Mouse (Mus musculus): Measurements from ENCODE around the gene Tmem135. TPM values are rescaled to one million over a fixed set of nuclear protein-coding genes. Genes with fewer than 3 reads are reported as not detected.

Gene Tmem135
- polyA plus RNA-seq (2012; rRNA removed) = 15.1 and 15.7 TPM in 2 replicates

DNA sequence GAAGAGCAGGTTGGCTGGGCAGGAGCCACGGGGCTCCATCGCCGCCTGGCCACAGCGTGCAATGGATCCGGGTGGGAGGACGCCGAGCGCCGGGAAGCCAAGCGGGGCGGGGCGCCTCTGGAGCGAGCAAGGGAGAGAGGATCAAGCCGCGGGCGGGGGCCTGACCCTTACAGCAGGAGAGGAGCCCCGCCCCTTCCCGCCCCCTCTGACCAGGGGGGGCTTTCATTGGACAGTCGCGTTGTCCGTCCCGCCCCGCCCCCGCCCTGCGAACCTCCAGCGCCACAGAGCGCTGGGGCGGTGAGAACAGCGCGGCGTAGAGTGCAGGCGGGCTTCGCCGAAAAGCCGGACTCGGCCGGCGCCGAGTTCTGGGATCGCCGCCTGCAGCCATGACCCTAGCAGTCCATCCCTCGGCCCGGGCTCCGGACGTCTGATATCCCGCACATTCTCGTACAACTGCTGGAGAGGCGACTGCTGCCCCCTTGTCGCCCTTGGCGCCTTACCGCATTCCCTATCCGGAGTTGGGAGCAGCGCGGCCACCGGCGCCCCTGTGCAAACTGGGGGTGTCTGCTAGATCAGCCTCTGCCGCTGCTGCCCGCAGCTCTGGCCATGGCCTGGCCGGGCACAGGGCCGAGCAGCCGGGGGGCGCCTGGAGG, at the start of gene Tmem135, which contains the start of gene Fzd4:
Tmem135 (minus strand) TSS at position 142 of the 653 bp plus-strand sequence.
Fzd4 (plus strand) TSS at position 275 of the 653 bp plus-strand sequence.
- peak; percentile 88 for DNase-seq (ENCODE audit: low spot score)

DNA sequence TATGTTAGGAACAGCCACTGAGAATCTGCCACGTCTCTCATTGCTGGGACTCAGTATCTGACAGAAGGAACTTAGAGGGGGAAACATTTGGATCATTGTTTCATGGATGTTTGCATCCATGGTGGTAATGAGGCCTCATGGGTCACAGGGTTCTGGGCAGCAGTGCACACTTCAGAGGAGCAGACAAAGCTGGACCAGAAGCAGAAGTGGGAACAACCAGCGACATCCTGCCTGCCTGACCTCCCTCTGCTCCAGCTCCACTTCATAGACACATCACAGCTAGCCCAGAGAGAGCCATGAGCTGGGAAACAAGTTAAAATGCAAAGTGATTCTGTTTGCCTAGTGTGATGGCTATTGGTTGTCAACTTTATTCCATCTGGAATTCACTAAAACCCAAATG, 46.3 kb upstream of the Tmem135 start:
- DNase-seq (ENCODE audit: low spot score) = no peak

DNA sequence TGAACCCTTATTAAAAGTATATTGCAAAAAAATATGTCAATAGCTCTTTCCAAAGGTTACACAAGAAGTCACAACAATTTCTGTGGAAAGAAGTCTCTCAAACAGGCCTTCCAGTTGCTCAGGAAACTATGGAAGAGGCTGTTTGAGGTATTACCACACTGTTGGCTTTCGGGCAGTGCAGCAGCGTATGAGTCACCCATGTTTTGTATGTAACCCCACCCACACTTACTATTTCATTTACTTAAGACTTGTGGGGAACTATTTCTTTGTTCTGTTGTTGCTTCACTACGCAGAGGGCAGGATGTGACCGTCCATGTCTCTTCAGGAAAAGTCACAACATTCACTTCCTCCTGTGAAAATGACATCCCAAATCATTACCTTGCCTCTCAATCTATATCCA, 41.1 kb upstream of the Tmem135 start:
- no peak for DNase-seq (ENCODE audit: low spot score)

DNA sequence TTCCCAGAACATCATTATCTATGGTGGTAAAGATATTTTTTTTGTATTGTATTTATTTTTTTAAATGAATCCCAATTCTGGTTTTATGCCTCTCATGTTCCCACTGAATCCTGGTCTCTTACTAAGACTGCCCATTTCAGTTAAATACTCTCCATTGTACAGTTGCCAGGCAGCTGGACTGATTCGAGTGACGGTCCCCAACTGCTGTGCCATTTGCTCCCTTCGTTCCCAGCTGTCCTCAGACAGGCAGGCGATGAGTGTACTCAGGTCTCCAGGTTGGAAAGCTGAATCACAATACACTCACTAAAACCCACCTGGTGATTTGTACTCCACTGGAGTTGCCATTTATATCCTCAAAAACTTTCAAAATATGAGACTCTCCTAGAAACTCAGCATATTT, 38.2 kb upstream of the Tmem135 start:
- DNase-seq (ENCODE audit: low spot score) = no peak

DNA sequence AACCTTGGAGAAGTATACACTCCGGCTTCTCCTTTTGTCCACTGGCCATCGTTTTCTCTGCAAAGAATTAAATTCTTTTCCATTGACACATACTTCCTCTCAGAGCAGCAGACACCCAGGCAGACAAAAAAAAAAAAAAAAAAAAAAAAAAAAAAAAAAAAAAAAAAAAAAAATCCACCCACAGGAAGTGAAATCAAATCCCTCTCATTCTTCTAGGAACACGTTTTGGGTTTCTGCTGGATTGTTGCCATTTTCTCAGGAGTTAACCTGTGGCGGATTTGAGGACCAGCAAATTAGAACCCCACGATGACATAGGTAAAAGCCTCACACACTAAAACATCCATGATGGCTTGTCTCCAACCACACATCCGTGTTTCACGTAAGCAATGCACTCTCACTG, 37.3 kb upstream of the Tmem135 start:
- no peak for DNase-seq (ENCODE audit: low spot score)

DNA sequence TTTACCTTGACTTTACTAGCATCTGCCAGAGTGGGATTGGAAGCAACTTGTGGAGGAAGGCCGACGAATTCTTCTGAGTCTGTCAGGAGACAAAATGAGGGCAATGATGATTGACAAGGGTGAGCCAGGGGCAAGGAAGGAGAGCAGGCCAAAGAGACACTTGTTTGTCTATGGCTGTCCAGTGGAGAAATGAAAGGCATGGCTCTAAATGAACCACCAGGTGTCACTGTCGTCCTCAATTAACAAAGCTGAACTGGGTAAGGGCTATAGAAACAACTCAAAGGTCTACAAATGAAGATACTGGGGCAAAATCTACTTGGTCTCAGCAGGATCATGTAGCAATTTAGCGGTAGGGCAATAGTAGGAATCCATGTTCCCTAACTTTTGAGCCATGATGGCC, 33.6 kb upstream of the Tmem135 start:
- DNase-seq (ENCODE audit: low spot score) = no peak

DNA sequence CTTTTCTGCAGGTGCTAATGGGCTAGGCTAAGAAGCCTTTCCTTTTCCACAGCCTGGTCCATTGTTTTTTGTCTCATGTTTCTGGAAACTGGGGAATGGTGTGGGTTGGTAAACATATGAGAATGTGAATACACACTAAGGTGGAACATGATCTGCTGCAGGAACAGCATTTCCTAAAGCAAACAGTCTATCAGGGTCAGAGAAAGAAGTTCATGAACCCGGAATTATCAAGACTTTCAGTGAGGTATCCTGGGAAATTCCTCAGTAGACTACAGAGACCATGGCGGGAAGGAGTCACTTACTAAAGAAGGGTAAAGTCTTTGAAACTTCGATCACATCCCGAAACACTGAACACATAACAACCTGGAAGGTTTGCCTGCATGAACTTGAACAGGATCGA, 32.4 kb upstream of the Tmem135 start:
- DNase-seq (ENCODE audit: low spot score) = no peak

DNA sequence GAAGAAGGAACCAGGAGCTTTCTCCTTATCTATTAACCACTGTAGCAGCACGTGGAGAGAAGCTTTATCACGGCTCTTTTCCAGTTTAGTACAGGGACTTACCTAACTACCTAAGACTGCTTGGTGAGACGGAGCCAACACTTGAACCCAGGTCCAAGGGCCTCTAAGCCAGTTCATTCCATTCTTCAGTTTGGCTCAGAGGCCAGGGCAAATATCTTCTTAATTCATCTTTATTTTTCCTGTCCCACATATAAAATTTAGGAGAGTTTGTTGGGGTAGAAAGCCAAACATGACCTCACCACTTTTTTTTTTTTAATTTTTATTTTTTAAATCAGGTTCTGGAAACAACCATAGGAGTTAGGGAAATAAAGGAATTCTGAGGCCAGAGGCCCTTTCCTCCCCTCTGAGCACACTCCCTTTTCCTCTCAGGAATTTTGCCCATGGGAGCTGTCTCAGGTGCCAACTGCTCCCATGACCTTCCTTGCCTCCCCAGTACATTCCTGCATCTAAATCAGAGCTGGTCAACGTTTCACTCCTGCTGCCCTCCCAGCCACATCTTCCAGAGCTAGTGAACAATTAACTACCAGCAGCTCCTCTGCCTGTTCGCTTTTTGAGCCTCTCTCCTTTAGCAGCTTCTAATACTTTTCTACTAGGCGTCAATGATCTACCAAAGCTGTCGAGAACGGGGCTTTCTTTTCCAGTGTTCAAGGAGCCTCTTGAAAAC, 30.0 kb upstream of the Tmem135 start:
- no peak for DNase-seq (ENCODE audit: low spot score)

DNA sequence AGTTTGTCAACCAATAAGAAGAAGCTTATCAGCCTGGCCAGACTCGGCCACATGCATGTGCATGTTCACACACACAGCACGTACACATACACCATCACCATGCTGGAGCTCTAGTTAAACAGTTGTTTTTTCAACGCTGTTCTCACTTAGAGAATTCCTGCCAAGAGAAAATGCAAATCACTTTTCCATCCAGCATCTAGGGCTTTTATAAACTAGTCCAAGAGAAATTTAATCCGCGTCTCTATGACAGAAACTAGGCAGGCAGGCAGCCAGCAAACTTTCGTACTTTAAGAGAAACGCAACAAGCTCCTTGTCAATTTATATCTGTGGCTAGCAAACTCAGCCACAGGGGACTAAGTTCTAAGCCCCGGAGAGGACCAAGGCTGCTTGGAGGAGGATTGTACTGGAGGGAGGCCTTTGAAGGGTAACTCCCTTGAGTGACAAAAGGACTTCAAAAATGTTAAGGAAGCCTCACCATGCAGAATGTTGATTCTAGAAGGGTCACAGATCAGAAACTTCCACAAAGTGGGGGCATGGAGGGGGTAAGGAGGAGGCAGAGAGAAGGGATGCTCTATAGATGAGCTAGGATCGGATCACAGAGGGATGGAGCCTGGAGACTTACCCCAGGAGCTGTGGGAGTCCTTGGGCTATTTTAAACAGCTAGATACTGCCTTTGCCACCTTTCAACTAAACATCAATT, 29.3 kb upstream of the Tmem135 start:
- DNase-seq (ENCODE audit: low spot score) = no peak

DNA sequence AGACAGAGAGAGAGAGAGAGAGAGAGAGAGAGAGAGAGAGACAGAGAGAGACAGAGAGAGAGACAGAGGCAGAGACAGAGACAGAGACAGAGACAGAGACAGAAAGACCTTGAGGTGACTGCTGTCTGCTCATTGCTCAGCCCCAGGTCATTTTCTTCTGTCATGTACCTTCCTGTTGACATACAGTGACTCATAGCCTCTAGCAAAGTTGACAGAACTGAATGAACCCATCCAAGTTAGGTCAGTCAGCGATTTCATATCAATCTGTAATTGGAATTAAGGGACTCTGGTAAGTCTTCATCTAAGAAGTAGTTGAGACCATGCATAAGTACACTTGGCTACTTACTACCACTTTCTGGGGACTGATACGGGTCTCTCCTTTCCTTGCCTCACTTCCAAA, 27.2 kb upstream of the Tmem135 start:
- no peak for DNase-seq (ENCODE audit: low spot score)

DNA sequence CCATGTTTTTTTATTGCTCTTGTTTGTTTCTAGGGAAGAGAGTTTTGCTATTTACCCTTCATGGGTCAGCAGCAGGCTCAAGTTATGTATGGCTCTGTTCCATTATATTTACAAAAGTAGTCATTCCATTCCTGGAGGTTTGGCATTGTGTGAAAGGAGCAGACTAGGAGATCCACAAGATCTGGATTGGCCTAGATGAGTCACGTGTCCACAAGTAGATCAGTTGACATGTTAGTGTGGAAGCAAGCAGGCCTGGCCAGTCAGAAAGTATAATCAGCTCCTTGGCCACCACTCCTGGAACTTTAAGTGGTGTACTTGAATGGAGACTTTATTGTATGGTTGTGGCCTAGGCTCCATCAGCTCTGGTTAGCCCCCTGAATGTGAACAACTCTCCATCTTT, 25.3 kb upstream of the Tmem135 start:
- DNase-seq (ENCODE audit: low spot score) = no peak

DNA sequence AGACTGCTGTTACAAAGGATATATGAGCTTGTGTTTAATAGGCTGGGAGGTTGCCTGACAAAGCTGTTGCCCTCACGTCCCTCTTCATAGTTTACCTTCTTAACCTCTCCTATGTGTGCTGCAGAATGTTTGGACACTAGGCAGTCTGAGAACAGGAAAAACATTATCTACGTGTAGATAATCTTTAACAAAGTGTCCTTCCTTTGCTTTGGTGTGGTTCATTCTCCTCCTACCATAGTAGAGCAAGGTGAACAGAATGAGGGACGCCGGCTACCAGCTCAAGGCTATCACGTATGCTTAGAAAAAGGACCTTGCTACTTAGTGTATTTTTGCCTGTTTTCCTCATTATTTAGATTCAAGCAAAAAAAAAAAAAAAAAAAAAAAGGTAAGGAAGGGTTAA, 24.8 kb upstream of the Tmem135 start:
- no peak for DNase-seq (ENCODE audit: low spot score)

DNA sequence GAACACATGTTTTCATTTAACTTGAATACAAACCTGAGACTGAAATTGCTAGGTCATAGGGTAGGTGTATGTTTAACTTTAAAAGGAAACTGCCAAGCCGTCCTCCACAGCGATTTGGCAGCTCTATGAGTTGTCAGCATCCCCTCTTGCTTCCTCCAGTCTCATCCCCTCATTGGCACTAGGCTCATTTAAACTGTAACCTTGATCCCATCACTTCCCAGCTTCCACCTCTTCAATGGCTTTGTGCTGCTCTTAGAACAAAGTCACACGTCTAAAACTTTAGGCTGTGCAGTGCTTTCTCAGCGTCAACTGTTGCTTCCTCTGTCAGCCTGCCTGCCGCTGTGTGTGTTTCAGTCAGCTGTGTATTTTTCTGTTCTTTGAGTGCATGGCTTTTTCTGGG, 23.1 kb upstream of the Tmem135 start:
- no peak for DNase-seq (ENCODE audit: low spot score)

DNA sequence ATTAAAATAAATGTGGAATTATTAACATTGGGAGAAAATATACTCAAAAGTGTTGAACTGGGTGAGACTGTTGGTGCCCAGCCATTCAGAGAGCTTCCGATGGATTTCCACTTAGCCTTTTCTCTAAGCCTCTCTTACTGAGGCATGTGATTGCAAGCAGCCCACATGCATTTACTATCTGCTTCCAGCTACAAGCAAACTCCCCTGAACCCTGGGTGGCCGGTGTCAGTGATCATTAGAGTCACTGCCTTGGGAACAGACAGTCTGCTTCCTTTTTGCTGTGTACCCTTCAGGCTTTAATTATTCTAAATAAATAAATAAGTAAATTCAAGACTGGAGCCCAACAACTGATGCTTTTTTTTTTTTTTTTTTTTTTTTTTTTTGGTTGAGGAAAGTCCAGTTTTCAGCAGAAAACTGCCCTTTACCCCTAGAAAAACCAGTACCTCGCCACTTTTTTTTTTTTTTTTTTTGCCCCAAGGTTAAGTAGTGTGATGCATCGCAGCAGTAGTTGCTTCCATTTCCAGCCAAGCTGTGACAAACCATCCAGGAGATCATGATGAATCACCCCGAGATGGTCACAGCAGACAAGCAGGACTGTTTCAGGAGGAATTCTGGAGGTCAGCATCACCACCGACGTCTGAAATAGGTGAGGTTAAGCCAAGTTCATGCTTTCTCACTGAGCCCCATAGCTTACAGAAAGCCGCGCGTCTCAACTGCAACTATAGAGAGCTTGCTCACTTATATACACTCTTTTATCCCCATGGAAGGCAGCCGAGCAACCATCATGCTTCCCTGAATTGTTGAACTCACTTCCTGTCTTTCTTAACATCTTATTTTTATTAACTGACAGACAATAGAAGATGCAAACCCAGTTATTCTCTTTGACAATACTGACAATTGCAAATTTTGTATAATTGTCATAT, 22.0 kb upstream of the Tmem135 start:
- DNase-seq (ENCODE audit: low spot score) = no peak

DNA sequence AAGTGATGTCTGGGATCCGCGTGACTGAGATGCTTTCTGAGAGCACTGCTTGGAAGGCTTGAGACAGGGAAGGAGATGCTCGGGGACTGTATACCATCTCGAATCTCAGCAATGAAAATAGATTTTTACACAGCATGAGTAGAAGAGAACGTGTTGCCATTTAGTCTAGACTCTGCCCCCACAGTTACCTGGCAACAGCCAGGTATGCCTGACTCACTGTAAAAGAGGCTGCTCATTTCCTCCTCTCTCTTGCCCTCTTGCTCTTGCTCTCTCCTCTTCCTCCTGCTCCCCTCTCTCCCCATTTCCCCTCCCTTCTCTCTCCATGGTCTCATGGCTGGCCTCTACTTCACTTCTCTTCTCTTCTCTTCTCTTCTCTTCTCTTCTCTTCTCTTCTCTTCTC, 20.6 kb upstream of the Tmem135 start:
- DNase-seq (ENCODE audit: low spot score) = no peak

DNA sequence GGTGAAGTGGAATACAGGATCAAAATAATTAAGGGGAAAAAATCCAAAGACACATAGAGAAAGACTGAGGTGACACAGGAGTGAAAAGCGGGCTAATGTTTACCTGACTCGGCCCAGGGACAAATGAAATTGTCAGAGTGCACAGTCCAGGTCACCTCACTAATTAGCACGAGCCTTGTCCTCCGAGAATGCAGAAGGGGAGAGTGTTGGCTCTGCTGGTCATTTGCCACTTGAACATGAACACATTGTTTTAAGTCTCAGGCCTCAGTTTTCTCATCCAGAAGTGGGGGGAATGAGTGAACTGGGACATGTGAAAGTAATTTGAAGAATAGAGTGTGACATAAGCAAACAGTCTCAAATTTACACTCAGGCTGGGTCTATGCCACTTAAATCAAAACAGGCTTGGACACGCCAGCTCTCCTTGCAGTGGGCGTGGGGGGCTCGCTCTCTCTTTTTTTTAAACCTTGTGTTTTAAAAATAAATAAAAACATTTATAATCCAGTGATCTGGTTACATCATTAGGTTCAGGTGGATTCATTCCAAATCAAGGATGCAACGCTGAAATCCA, 19.8 kb upstream of the Tmem135 start:
- no peak for DNase-seq (ENCODE audit: low spot score)

DNA sequence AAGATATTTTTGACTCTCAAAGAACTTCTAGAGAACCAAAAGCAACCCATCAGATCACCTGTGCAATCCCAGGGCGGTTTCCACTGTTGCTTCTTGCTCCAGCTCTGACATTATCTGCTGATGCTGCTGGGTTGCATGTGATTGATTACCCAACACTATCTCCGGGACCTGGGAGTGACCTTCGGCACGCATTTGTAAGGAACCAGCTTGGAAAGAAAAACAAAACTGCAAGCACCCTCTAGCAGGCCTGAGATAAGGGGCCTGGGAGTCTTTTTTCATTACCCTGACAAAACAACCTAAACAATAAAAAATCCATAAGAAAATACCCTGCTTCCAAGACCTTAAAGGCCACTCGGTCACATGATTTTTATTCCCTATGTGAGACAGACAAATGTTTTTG, 19.2 kb upstream of the Tmem135 start:
- no peak for DNase-seq (ENCODE audit: low spot score)

DNA sequence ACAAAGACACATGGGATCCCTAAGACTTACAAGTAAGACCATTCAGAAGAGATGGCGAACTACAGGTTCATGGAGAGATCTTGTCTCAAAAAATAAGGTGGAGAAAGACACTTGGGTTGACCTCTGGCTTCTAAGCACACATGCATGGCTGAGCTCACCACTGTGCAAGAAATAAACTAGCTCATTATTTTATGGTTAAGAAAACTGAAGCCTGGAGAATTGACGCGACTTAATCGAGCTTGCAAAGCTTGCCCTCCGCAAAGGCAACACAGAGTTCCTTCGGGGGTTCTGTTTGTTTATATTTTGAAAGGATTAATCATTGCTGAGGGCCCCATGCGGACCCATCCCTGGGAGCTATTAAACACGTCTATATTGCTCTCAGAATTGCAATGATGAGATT, 18.6 kb upstream of the Tmem135 start:
- DNase-seq (ENCODE audit: low spot score) = no peak

DNA sequence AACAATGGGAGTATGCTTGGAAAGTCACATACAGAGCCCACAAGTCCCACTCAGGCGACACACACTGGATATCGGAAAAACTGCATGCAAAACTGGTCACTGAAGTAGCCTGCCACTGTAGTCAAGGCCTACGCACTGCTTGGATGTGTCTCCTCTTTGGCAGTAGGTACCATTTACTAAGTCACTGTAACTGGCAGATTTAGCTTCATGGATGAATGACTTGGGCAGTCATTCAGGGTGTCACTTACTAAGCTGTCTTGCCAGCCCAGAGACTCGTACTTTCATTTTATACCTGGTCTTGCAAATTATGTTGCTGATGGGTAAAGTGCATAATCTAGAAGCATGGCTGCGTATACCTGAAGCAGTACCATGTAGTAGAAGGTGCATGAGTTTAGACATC, 17.3 kb upstream of the Tmem135 start:
- DNase-seq (ENCODE audit: low spot score) = no peak

DNA sequence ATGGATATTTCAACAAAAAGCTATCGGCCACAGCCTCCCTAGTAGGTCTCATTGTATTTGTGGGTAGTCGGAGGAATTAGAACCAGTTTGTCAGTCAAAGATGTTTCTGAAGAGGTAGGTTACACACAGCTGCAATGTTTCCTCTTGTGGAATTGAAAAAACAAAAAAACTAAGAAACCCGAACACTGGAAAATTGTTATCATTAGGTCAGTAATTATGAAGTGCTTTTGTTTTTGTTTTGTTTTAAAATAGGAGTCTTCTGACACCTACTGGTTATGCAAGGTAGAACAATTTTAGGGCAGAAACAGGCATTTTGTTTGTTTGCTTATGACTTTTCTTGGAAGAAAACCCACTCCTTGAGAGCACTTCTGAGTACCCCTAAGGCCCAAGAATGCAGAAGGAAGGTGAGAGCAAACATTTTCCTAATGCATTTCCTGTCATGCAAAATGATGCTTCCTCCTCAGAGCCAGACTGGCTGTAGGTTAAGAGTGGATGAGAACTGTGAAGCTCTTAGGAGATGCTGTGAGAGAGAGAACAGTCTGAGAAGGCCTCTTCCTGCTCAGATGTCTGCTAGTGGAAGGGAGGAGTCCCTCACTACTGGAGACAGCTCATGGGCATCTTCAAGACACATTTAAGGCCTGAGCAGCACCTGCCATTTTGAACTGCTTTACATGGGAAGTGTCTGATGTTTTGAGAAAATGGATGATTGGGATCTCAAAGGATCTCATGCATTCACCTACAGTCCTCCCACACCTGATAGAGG, 15.1 kb upstream of the Tmem135 start:
- no peak for DNase-seq (ENCODE audit: low spot score)

DNA sequence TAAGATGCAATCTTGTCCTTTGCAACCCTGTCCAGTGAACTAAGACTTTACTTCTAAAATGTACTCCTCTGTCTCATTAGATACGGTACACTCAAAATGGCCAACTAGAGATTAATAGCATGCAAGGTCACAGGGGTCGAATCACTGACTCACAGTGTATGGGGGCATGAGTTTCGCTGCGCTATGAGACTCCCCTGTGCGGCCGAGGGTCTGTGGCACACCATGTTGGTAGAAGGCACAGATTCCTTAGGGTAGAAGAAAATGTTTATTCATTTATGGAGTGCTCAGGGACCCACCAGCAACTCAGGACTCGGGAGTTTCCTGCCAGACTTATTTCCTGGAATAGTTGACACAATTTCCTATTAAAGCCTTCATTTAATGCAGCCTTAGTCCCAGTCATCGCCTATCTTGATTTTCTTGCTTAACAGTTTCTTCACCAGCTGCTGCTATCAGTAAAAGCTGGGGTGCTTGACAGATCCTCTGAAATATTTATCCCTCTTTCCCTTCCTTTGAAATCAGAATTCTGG, 14.2 kb upstream of the Tmem135 start:
- DNase-seq (ENCODE audit: low spot score) = no peak
